22 mouse cellular contexts compared by ENCODE assay signal in genomic region chr11:94118612-94119011, GRCm38 (mm10).
DNase-seq lines count a peak whose midpoint lies in the region; ATAC-seq lines count a peak whose summit lies in the region.
"Had no signal": no experiment of that assay in that cellular context is flagged by ENCODE, and none has a peak within 500 bp of the region (broad histone marks: within the 10 kb centered on the region; RNA-seq: fewer than 3 reads in every experiment).

No protein-coding gene starts in this region.

- H3K27ac ChIP-seq in embryonic facial prominence, embryonic 14.5 days (replicated peaks; ENCODE audit: low read depth, low read length): 0 out of 2 replicates have a peak overlapping the region, but pooled peaks have one; percentile 10
- no peak overlapping the region for H3K27ac ChIP-seq in embryonic facial prominence, embryonic 10.5 days (replicated peaks)
- peak overlapping the region; percentile 66 for H3K27ac ChIP-seq in macrophage
- H3K27ac ChIP-seq: embryonic facial prominence, embryonic 12.5 days; forebrain, embryonic 13.5 days; heart, adult 2 months; heart, embryonic 15.5 days; hindbrain, embryonic 10.5 days; hindbrain, embryonic 15.5 days had no signal

- H3K4me1 ChIP-seq in embryonic facial prominence, embryonic 14.5 days (ENCODE audit: control insufficient read depth, insufficient read depth, low read length): no peaks in the 10 kb centered on the region
- no peaks in the 10 kb centered on the region for H3K4me1 ChIP-seq in embryonic facial prominence, embryonic 10.5 days
- H3K4me1 ChIP-seq: embryonic facial prominence, embryonic 12.5 days; forebrain, embryonic 13.5 days; heart, embryonic 15.5 days; hindbrain, embryonic 10.5 days; hindbrain, embryonic 15.5 days had no signal

- no peak overlapping the region for H3K4me3 ChIP-seq in embryonic facial prominence, embryonic 14.5 days (ENCODE audit: low read depth, low read length)
- H3K4me3 ChIP-seq in embryonic facial prominence, embryonic 10.5 days: no peak overlapping the region
- H3K4me3 ChIP-seq in macrophage (ENCODE audit: inconsistent target): no peak overlapping the region
- H3K4me3 ChIP-seq: embryonic facial prominence, embryonic 12.5 days; forebrain, embryonic 13.5 days; heart, adult 2 months; heart, embryonic 15.5 days; hindbrain, embryonic 10.5 days; hindbrain, embryonic 15.5 days had no signal

- peaks cover 70% of the 10 kb centered on the region for H3K36me3 ChIP-seq in embryonic facial prominence, embryonic 14.5 days (ENCODE audit: control insufficient read depth, insufficient read depth, low read length)
- H3K36me3 ChIP-seq in embryonic facial prominence, embryonic 10.5 days (replicated peaks): peaks cover 85% of the 10 kb centered on the region
- H3K36me3 ChIP-seq in macrophage (ENCODE audit: inconsistent target): peaks cover 18% of the 10 kb centered on the region; the same call in 1 of the 2 replicates

- no peak overlapping the region for H3K9ac ChIP-seq in embryonic facial prominence, embryonic 14.5 days (ENCODE audit: low read depth, low read length)
- H3K9ac ChIP-seq: embryonic facial prominence, embryonic 12.5 days; forebrain, embryonic 13.5 days; forebrain, postnatal 0 days; heart, embryonic 15.5 days; hindbrain, embryonic 15.5 days had no signal

- H3K9me3 ChIP-seq in embryonic facial prominence, embryonic 14.5 days (ENCODE audit: control insufficient read depth, low read length): no peaks in the 10 kb centered on the region
- H3K9me3 ChIP-seq in embryonic facial prominence, embryonic 10.5 days: no peaks in the 10 kb centered on the region
- H3K9me3 ChIP-seq: embryonic facial prominence, embryonic 12.5 days; forebrain, embryonic 13.5 days; heart, embryonic 15.5 days; hindbrain, embryonic 10.5 days; hindbrain, embryonic 15.5 days had no signal

- no peak overlapping the region for H3K4me2 ChIP-seq in embryonic facial prominence, embryonic 14.5 days (ENCODE audit: low read depth, low read length)
- H3K4me2 ChIP-seq: embryonic facial prominence, embryonic 12.5 days; forebrain, embryonic 13.5 days; heart, embryonic 11.5 days; heart, embryonic 15.5 days; hindbrain, embryonic 15.5 days had no signal

- DNase-seq in embryonic facial prominence, embryonic 14.5 days (ENCODE audit: low spot score): no peak
- DNase-seq in embryonic facial prominence, embryonic 10.5 days (ENCODE audit: low spot score): no peak
- DNase-seq in lung, postnatal 36 days: peak; percentile 21
- DNase-seq in lung, postnatal 14 days: no peak
- DNase-seq in thymus, postnatal 36 days: no peak
- no peak for DNase-seq in testis, postnatal 14 days (ENCODE audit: low spot score)
- DNase-seq: adrenal gland, postnatal 25 days; cerebellum, adult 2 months; cerebellum, postnatal 14 days; embryo, embryonic 11 days; forebrain, postnatal 0 days; gastrocnemius, postnatal 36 days; heart, adult 2 months had no signal

- no peaks in the 10 kb centered on the region for H3K79me2 ChIP-seq in macrophage (ENCODE audit: inconsistent target)

- H3K27me3 ChIP-seq in embryonic facial prominence, embryonic 14.5 days (replicated peaks; ENCODE audit: control insufficient read depth, insufficient read depth, low read length): no peaks in the 10 kb centered on the region
- no peaks in the 10 kb centered on the region for H3K27me3 ChIP-seq in embryonic facial prominence, embryonic 10.5 days (replicated peaks; ENCODE audit: low read depth, poor library complexity, severe bottlenecking)
- H3K27me3 ChIP-seq: embryonic facial prominence, embryonic 12.5 days; forebrain, embryonic 13.5 days; heart, embryonic 15.5 days; hindbrain, embryonic 15.5 days; Patski had no signal

- no peak for ATAC-seq in embryonic facial prominence, embryonic 14.5 days (ENCODE audit: low read depth)
- ATAC-seq: activated CD4-positive, CD25-positive, alpha-beta regulatory T cell, adult 4 months; forebrain, embryonic 13.5 days; forebrain, postnatal 0 days; Patski had no signal
